Mouse (Mus musculus) embryonic fibroblast, embryonic 13.5 days (primary cell): ENCODE results near the gene Baz2b.

Experiments used
- CTCF ChIP-seq: IDR thresholded peaks from 2 replicates; pipeline ENCODE4 v1.5.1; 2011; ENCODE audit warnings: mild to moderate bottlenecking, control low read depth, low read length, moderate library complexity, borderline replicate concordance; ENCODE audit not compliant: insufficient read depth
- POLR2A ChIP-seq: IDR thresholded peaks from 2 replicates; pipeline ENCODE4 v1.6.1; 2011; ENCODE audit warnings: low read depth, mild to moderate bottlenecking, control low read depth, low read length, moderate library complexity

DNA sequence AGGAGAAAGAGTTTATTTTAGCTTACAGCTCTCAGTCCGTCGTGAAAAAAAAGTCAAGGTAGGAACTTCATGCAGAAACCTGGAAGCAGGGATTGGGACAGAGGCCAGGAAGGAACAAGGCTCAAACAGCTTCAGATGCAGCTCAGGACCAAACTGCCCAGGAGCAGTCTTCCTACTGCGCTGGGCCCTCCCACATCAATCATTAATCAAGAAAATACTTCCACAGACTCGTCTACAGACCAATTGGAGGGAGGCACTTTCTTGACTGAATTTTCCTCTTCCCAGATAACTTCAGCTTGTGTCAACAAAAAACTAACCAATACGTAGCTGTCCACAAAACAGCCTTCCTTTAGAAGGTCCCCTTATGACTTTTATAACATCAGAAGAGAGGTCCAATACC is 144.2 kb downstream of the Baz2b start:
- no peak for TF ChIP-seq POLR2A
- TF ChIP-seq CTCF, result no peak
